Mouse (Mus musculus) kidney, adult 2 months (tissue): ENCODE measurements around the gene Ggt7.

ENCODE experiments used
- CTCF ChIP-seq: fragments of 200-500 bp; conservative IDR thresholded peaks from 2 replicates; pipeline ENCODE4 v1.5.1; 2011; ENCODE audit warnings: low read depth, mild to moderate bottlenecking, control low read depth, low read length, moderate library complexity, mixed read lengths; ENCODE audit not compliant: insufficient read depth, insufficient read length
- POLR2A ChIP-seq: fragments of 200-500 bp; IDR thresholded peaks from one replicate; pipeline ENCODE4 v1.6.1; 2011; ENCODE audit warnings: low read depth, low read length, control low read depth

- TF ChIP-seq POLR2A (no peak), CTCF (no peak)
Observed at GRCm38 (mm10) chr2:155443446-155443845, 74.6 kb downstream of the Ggt7 start.
